Mouse (Mus musculus) testis, adult 2 months (tissue): ENCODE measurements around the gene Stn1.

Experiments used
- CTCF ChIP-seq: fragments of 200-500 bp; IDR thresholded peaks from 2 replicates; pipeline ENCODE4 v1.5.1; 2012; ENCODE audit warnings: low read depth, mild to moderate bottlenecking, inconsistent platforms, low read length, moderate library complexity; ENCODE audit not compliant: control insufficient read depth, insufficient read depth, insufficient replicate concordance
- POLR2A ChIP-seq: fragments of 200-500 bp; IDR thresholded peaks from 2 replicates; pipeline ENCODE4 v1.6.1; 2012; ENCODE audit warnings: low read depth, mild to moderate bottlenecking, inconsistent platforms, low read length, moderate library complexity; ENCODE audit not compliant: control insufficient read depth

DNA sequence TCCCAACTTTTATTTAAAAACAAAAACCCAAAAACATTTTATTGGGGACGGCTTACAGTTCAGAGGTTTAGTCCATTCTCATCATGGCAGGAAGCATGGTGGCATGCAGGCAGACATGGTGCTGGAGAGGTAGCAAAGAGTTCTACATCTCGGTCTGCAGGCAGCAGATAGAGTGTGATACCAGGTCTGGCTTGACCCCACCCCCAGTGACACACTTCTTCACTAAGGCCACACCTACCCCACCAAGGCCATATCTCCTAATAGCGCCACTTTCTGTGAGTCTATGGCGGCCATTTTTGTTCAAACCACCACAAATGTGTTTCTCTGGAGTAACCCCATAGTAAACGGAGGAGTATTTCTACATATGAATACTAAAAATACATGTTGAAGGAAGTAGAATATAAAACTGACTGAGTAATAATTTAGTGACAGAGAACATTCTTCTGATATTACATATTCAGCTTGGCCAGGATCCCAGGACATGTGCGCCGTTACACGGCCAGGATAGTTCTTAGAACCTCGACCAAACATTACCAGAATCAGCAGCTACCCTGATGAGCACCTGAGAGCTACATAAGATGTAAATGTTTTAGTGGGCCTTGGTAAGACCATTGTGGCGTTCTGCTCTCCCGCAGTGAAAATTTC is 11.2 kb upstream of the Stn1 start:
- TF ChIP-seq POLR2A (no peak), CTCF (no peak)
